In the genomic region with DNA sequence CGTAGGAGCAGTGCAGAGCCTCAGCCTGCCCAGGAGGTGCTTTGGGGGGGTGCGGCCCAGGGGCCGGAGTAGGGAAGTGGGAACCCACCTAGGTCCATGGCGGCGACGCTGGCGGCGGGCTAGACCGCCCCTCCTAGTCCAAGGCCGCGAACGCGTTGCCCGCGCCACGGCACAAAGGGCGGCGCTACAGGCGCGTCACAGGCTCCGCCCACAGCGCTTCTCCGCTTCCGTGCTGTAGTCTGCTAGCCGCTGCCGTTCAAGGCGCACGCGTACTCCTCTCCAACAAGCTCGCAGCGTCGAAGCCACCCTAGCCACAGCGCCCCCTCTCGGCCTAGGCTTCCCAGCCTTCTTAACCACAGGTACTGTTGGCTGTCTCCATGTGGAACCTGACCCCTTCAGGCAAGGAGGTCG, we compare ENCODE assay signal across 8 mouse cellular contexts. TPM values are rescaled to one million over a fixed set of nuclear protein-coding genes. Genes with fewer than 3 reads are reported as not detected.
DNase-seq lines count a peak whose midpoint lies in the region; ATAC-seq lines count a peak whose summit lies in the region.

Gene Dbil5, plus strand, starts transcription at position 219 of the 411 bp plus-strand sequence.
Gene Gemin4, minus strand, starts transcription at position 275 of the 411 bp plus-strand sequence.

- peak; percentile 93 for DNase-seq in MEL-GATA-1-ER (ENCODE audit: extremely low read depth, low read depth)
- peak; percentile 95 for DNase-seq in cerebellum, adult 8-10 months
- DNase-seq in forelimb bud, embryonic 11.5 days (ENCODE audit: low read depth, low spot score) = peak; percentile 99
- DNase-seq in layer of hippocampus, adult 9-10 months (ENCODE audit: low spot score) = peak; percentile 91
- peak; percentile 90 for DNase-seq in ovary, postnatal 10 days (ENCODE audit: low spot score)
- DNase-seq in thymus, postnatal 10 days (ENCODE audit: low spot score in 2 of 2) = peak; percentile 95 to 99

- H3K27ac ChIP-seq in lung, embryonic 16.5 days (ENCODE audit: low read length) = peak within 1 kb of the TSS; percentile 95

- no peaks in the 10 kb centered on the region for H3K9me3 ChIP-seq in lung, embryonic 16.5 days (ENCODE audit: control insufficient read depth, low read length)

- peak within 1 kb of the TSS; percentile 76 for H3K4me2 ChIP-seq in lung, embryonic 16.5 days (ENCODE audit: low read depth, low read length)

- H3K4me3 ChIP-seq in lung, embryonic 16.5 days (ENCODE audit: low read length) = peak within 1 kb of the TSS; percentile 79

- peaks cover 19% of the 10 kb centered on the region for H3K4me1 ChIP-seq in lung, embryonic 16.5 days (replicated peaks; ENCODE audit: control insufficient read depth, insufficient read depth, low read length)

- under 1% methylated on average over 34 of the region's 35 CpGs for WGBS in lung, embryonic 16.5 days

- peak within 1 kb of the TSS; percentile 84 for H3K9ac ChIP-seq in lung, embryonic 16.5 days (ENCODE audit: low read length)

- peaks cover 17% of the 10 kb centered on the region for H3K36me3 ChIP-seq in lung, embryonic 16.5 days (ENCODE audit: control insufficient read depth, insufficient read depth, low read length)

- peak; percentile 96 to 99 for ATAC-seq in hematopoietic stem cell, adult 5-6 weeks (replicated peaks in 1 of 2; ENCODE audit: insufficient read depth in 1 of 2, low FRiP score in 2 of 2, low TSS enrichment in 1 of 2, low read depth in 1 of 2, poor library complexity in 2 of 2, severe bottlenecking in 2 of 2)
- peak; percentile 98 for ATAC-seq in lung, embryonic 16.5 days (ENCODE audit: low read depth)

- H3K27me3 ChIP-seq in lung, embryonic 16.5 days (ENCODE audit: control insufficient read depth, insufficient read depth, low read depth, low read length) = no peaks in the 10 kb centered on the region

RNA-seq across cellular contexts. Expression of gene Dbil5, which starts in this region (rescaled TPM):
- total RNA-seq in hematopoietic stem cell, adult 5-6 weeks (2017) = 0.65 and 1.1 TPM in 2 replicates
- polyA plus RNA-seq in lung, embryonic 16.5 days (2015; fragmentation: Nextera tagmentation; extraction: Ambion mirVana) = 0.48 and 1.5 TPM in 2 replicates

RNA-seq across cellular contexts. Expression of gene Gemin4, which starts in this region (rescaled TPM):
- total RNA-seq in hematopoietic stem cell, adult 5-6 weeks (2017) = 20.7 and 37.8 TPM in 2 replicates
- 30.5 and 30.9 TPM in 2 replicates for polyA plus RNA-seq in lung, embryonic 16.5 days (2015; fragmentation: Nextera tagmentation; extraction: Ambion mirVana)

Comparison
In these comparisons a context has a peak if more than half of its experiments do, and no peak if none do; other contexts are left out.
1. Peak in every context shown above with its lines: DNase-seq, ATAC-seq, H3K4me3 ChIP-seq and H3K27ac ChIP-seq.